Mouse (Mus musculus) MEL (cell line): ENCODE data around the gene Apbb2.

Experiments used
- CTCF ChIP-seq, 3 experiments: IDR thresholded peaks in 2 of 3; conservative IDR thresholded peaks in 1 of 3; 2 replicates each; pipeline ENCODE4 v1.5.1; 2011 to 2012; ENCODE audit warnings: low read length in 3 of 3, low read depth in 2 of 3, mild to moderate bottlenecking in 2 of 3, improper control_type of control experiment in 1 of 3, inconsistent platforms in 1 of 3, mixed read lengths in 1 of 3, moderate library complexity in 1 of 3; ENCODE audit not compliant: control insufficient read depth in 1 of 3, insufficient read depth in 1 of 3, poor library complexity in 1 of 3, severe bottlenecking in 1 of 3
- POLR2A ChIP-seq, 2 experiments: IDR thresholded peaks; 2 replicates each; pipeline ENCODE4 v1.6.1; 2011 to 2012; ENCODE audit warnings: low read length in 2 of 2, mild to moderate bottlenecking in 2 of 2, control low read depth in 1 of 2, improper control_type of control experiment in 1 of 2, low read depth in 1 of 2, moderate library complexity in 1 of 2; ENCODE audit not compliant: control insufficient read depth in 1 of 2, insufficient read depth in 1 of 2, poor library complexity in 1 of 2
- POLR2AphosphoS2 ChIP-seq: IDR thresholded peaks from 2 replicates; pipeline ENCODE4 v1.6.1; 2011; ENCODE audit warnings: low read length, improper control_type of control experiment
- TAL1 ChIP-seq: IDR thresholded peaks from 2 replicates; pipeline ENCODE4 v1.6.1; 2012; ENCODE audit warnings: mild to moderate bottlenecking, inconsistent platforms, low read length, moderate library complexity, mixed read lengths
- USF1 ChIP-seq: IDR thresholded peaks from 2 replicates; pipeline ENCODE4 v1.6.1; 2014; ENCODE audit warnings: low read depth, mild to moderate bottlenecking, inconsistent platforms, low read length, improper control_type of control experiment, moderate library complexity
- ZNF384 ChIP-seq: IDR thresholded peaks from 2 replicates; pipeline ENCODE4 v1.6.1; 2012; ENCODE audit warnings: low read depth, mild to moderate bottlenecking, inconsistent platforms, low read length, improper control_type of control experiment

GRCm38 (mm10) chr5:66436791-66437246 is 181.8 kb downstream of the Apbb2 start:
- TF ChIP-seq POLR2AphosphoS2 (no peak), CTCF (IDR thresholded peaks at IDR 0.05 in 2 of 3, conservative IDR thresholded peaks at IDR 0.05 in 1 of 3; ENCODE audit: control insufficient read depth in 1 of 3, insufficient read depth in 1 of 3, low read depth in 2 of 3, low read length in 3 of 3, poor library complexity in 1 of 3, severe bottlenecking in 1 of 3) (no peak), TAL1 (no peak), USF1 (no peak), POLR2A (IDR thresholded peaks at IDR 0.05; ENCODE audit: control insufficient read depth in 1 of 2, insufficient read depth in 1 of 2, low read depth in 1 of 2, low read length in 2 of 2, poor library complexity in 1 of 2) (no peak), ZNF384 (no peak)
